9 mouse cellular contexts compared by ENCODE assay signal in genomic region chr1:87316672-87317071, GRCm38 (mm10). TPM values are rescaled to one million over a fixed set of nuclear protein-coding genes. Genes with fewer than 3 reads are reported as not detected.
DNase-seq lines count a peak whose midpoint lies in the region; ATAC-seq lines count a peak whose summit lies in the region.
"Had no signal": no experiment of that assay in that cellular context is flagged by ENCODE, and none has a peak within 500 bp of the region (broad histone marks: within the 10 kb centered on the region; RNA-seq: fewer than 3 reads in every experiment).

No protein-coding gene starts in this region.

- H3K4me3 ChIP-seq in hindbrain, embryonic 16.5 days (ENCODE audit: low read length), result no peak overlapping the region
- H3K4me3 ChIP-seq in hindbrain, embryonic 12.5 days, result no peak overlapping the region
- no peak overlapping the region for H3K4me3 ChIP-seq in stomach, embryonic 15.5 days (replicated peaks)

- 50% methylated on average over 3 of the region's 3 CpGs for WGBS in hindbrain, embryonic 16.5 days
- WGBS in hindbrain, embryonic 12.5 days, result 61% methylated on average over 3 of the region's 3 CpGs
- 43% methylated on average over 3 of the region's 3 CpGs for WGBS in stomach, embryonic 15.5 days

- peaks cover 9% of the 10 kb centered on the region for H3K9me3 ChIP-seq in hindbrain, embryonic 16.5 days (ENCODE audit: control insufficient read depth, low read length)
- peaks cover 22% of the 10 kb centered on the region for H3K9me3 ChIP-seq in hindbrain, embryonic 12.5 days (replicated peaks)
- H3K9me3 ChIP-seq in stomach, embryonic 15.5 days, result no peaks in the 10 kb centered on the region; the same call in 1 of the 2 replicates

- H3K36me3 ChIP-seq in hindbrain, embryonic 16.5 days (ENCODE audit: control insufficient read depth, insufficient read depth, low read length), result no peaks in the 10 kb centered on the region
- H3K36me3 ChIP-seq in hindbrain, embryonic 12.5 days, result no peaks in the 10 kb centered on the region
- no peaks in the 10 kb centered on the region; the same call in 1 of the 2 replicates for H3K36me3 ChIP-seq in stomach, embryonic 15.5 days

- no peaks in the 10 kb centered on the region for H3K27me3 ChIP-seq in hindbrain, embryonic 16.5 days (replicated peaks; ENCODE audit: control insufficient read depth, insufficient read depth, low read length)
- H3K27me3 ChIP-seq in hindbrain, embryonic 12.5 days, result no peaks in the 10 kb centered on the region
- H3K27me3 ChIP-seq in stomach, embryonic 15.5 days (replicated peaks), result no peaks in the 10 kb centered on the region

- DNase-seq in 416B (ENCODE audit: low read depth), result peak; percentile 44
- peak; percentile 83 for DNase-seq in adrenal gland, adult 2 months
- peak; percentile 76 to 79 for DNase-seq in kidney, postnatal 4 days
- DNase-seq in thymus, postnatal 25 days, result no peak
- no peak for DNase-seq in gastrocnemius, postnatal 4 days (ENCODE audit: low spot score in 2 of 2)

- no peak overlapping the region for H3K4me2 ChIP-seq in hindbrain, embryonic 16.5 days (ENCODE audit: low read length)
- no peak overlapping the region for H3K4me2 ChIP-seq in hindbrain, embryonic 12.5 days (replicated peaks)
- no peak overlapping the region for H3K4me2 ChIP-seq in stomach, embryonic 15.5 days

- ATAC-seq in hindbrain, embryonic 16.5 days, result peak; percentile 64; the same call in 1 of the 2 replicates
- no peak for ATAC-seq in hindbrain, embryonic 12.5 days (ENCODE audit: low FRiP score)
- 0 out of 2 replicates have a peak, but pooled peaks have one; percentile 47 for ATAC-seq in stomach, embryonic 15.5 days (ENCODE audit: insufficient read depth, low FRiP score, low read depth)

- no peak overlapping the region for H3K9ac ChIP-seq in hindbrain, embryonic 16.5 days (ENCODE audit: low read depth, low read length)
- H3K9ac ChIP-seq in hindbrain, embryonic 12.5 days, result no peak overlapping the region
- no peak overlapping the region for H3K9ac ChIP-seq in stomach, embryonic 15.5 days

- no peak overlapping the region for H3K27ac ChIP-seq in hindbrain, embryonic 16.5 days (ENCODE audit: low read depth, low read length)
- H3K27ac ChIP-seq in hindbrain, embryonic 12.5 days, result no peak overlapping the region
- no peak overlapping the region for H3K27ac ChIP-seq in stomach, embryonic 15.5 days

- no peaks in the 10 kb centered on the region for H3K4me1 ChIP-seq in hindbrain, embryonic 16.5 days (ENCODE audit: control insufficient read depth, insufficient read depth, low read depth, low read length)
- no peaks in the 10 kb centered on the region for H3K4me1 ChIP-seq in hindbrain, embryonic 12.5 days
- no peaks in the 10 kb centered on the region for H3K4me1 ChIP-seq in stomach, embryonic 15.5 days

RNA-seq across cellular contexts. Expression of gene Gigyf2, which starts 10.1 kb away (rescaled TPM):
- 63.2 and 64.6 TPM in 2 replicates for polyA plus RNA-seq in hindbrain, embryonic 16.5 days (2015; fragmentation: Nextera tagmentation; extraction: Ambion mirVana)
- polyA plus RNA-seq in hindbrain, embryonic 12.5 days (2016; fragmentation: Nextera tagmentation; extraction: Ambion mirVana), result 66.4 and 68.0 TPM in 2 replicates
- total RNA-seq in adrenal gland, adult 2 months (2021), result 10 to 100 TPM; 66.6 to 95.5 TPM
- 17.0 and 24.7 TPM in 2 replicates for polyA plus RNA-seq in adrenal gland, adult 2 months (2012; rRNA removed)
- polyA plus RNA-seq in stomach, embryonic 15.5 days (2015; fragmentation: Nextera tagmentation; extraction: Ambion mirVana), result 46.7 and 49.4 TPM in 2 replicates
- 10 to 100 TPM; 55.5 to 69.3 TPM for total RNA-seq in gastrocnemius, postnatal 4 days (2021)

RNA-seq across cellular contexts. Expression of gene Efhd1, which starts 52.5 kb away (rescaled TPM):
- polyA plus RNA-seq in hindbrain, embryonic 16.5 days (2015; fragmentation: Nextera tagmentation; extraction: Ambion mirVana), result 2.5 and 2.8 TPM in 2 replicates
- polyA plus RNA-seq in hindbrain, embryonic 12.5 days (2016; fragmentation: Nextera tagmentation; extraction: Ambion mirVana), result 0.40 TPM in 2 replicates
- total RNA-seq in adrenal gland, adult 2 months (2021), result 100 to 1,000 TPM; 337 to 341 TPM
- polyA plus RNA-seq in adrenal gland, adult 2 months (2012; rRNA removed), result 579 and 581 TPM in 2 replicates
- polyA plus RNA-seq in stomach, embryonic 15.5 days (2015; fragmentation: Nextera tagmentation; extraction: Ambion mirVana), result 0.18 and 0.48 TPM in 2 replicates
- total RNA-seq in gastrocnemius, postnatal 4 days (2021), result 10 to 100 TPM; 25.1 to 28.5 TPM
- total RNA-seq: hematopoietic stem cell, adult 5-6 weeks had no signal

Comparison
In these comparisons a context has a peak if more than half of its experiments do, and no peak if none do; other contexts are left out.
1. DNase-seq: peak in 416B (single experiment), adrenal gland, adult 2 months (single experiment) and kidney, postnatal 4 days (2 of 2); none in thymus, postnatal 25 days (single experiment) and gastrocnemius, postnatal 4 days (0 of 2).
2. RNA of gene Efhd1, which starts 52.5 kb away (polyA plus RNA-seq): 579 to 581 TPM in adrenal gland, adult 2 months; 2.5 to 2.8 TPM in hindbrain, embryonic 16.5 days, 0.40 TPM in hindbrain, embryonic 12.5 days and 0.18 to 0.48 TPM in stomach, embryonic 15.5 days; every median in the first group is over 100 times any median in the second.